ENCODE assay signal across 14 mouse cellular contexts in genomic region chr4:32242122-32242615, GRCm38 (mm10). TPM values are rescaled to one million over a fixed set of nuclear protein-coding genes. Genes with fewer than 3 reads are reported as not detected.
DNase-seq lines count a peak whose midpoint lies in the region; ATAC-seq lines count a peak whose summit lies in the region.
"Had no signal": no experiment of that assay in that cellular context is flagged by ENCODE, and none has a peak within 500 bp of the region (broad histone marks: within the 10 kb centered on the region; RNA-seq: fewer than 3 reads in every experiment).

No protein-coding gene starts in this region.

- no peaks in the 10 kb centered on the region for H3K9me3 ChIP-seq in hindbrain, embryonic 12.5 days (replicated peaks)
- H3K9me3 ChIP-seq in midbrain, embryonic 12.5 days, result no peaks in the 10 kb centered on the region
- H3K9me3 ChIP-seq: heart, embryonic 12.5 days had no signal

- no peak for ATAC-seq in hindbrain, embryonic 12.5 days (ENCODE audit: low FRiP score)
- ATAC-seq in midbrain, embryonic 12.5 days (ENCODE audit: low FRiP score, low read depth), result no peak
- ATAC-seq: CD4-positive, CD25-positive, alpha-beta regulatory T cell, adult 4 months; inflammation-experienced regulatory T-cells, adult 6 months; lung, postnatal 0 days had no signal

- H3K27ac ChIP-seq in hindbrain, embryonic 12.5 days, result peak overlapping the region; percentile 80
- H3K27ac ChIP-seq in midbrain, embryonic 12.5 days (replicated peaks), result peak overlapping the region; percentile 31

- no peaks in the 10 kb centered on the region for H3K36me3 ChIP-seq in hindbrain, embryonic 12.5 days
- H3K36me3 ChIP-seq in midbrain, embryonic 12.5 days, result no peaks in the 10 kb centered on the region
- H3K36me3 ChIP-seq: heart, embryonic 12.5 days had no signal

- peak; percentile 38 for DNase-seq in retina, postnatal 1 day
- no peak for DNase-seq in retina, embryonic 14.5 days (ENCODE audit: low spot score)
- DNase-seq in kidney, postnatal 4 days, result no peak
- DNase-seq in adrenal gland, postnatal 10 days, result no peak
- no peak for DNase-seq in liver
- DNase-seq: gastrocnemius, postnatal 10 days; thymus, postnatal 36 days had no signal

- H3K9ac ChIP-seq in hindbrain, embryonic 12.5 days, result peak overlapping the region; percentile 36
- peak overlapping the region; percentile 35 for H3K9ac ChIP-seq in midbrain, embryonic 12.5 days (replicated peaks)
- H3K9ac ChIP-seq: heart, embryonic 12.5 days had no signal

- whole genome bisulfite sequencing in hindbrain, embryonic 12.5 days, result 33% methylated on average over 6 of the region's 6 CpGs
- 34% methylated on average over 6 of the region's 6 CpGs for WGBS in midbrain, embryonic 12.5 days

- no peaks in the 10 kb centered on the region for H3K27me3 ChIP-seq in hindbrain, embryonic 12.5 days
- peaks cover 10% of the 10 kb centered on the region; the same call in 1 of the 2 replicates for H3K27me3 ChIP-seq in midbrain, embryonic 12.5 days
- H3K27me3 ChIP-seq: heart, embryonic 12.5 days had no signal

- peaks cover 64% of the 10 kb centered on the region for H3K4me1 ChIP-seq in hindbrain, embryonic 12.5 days
- peaks cover 62% of the 10 kb centered on the region for H3K4me1 ChIP-seq in midbrain, embryonic 12.5 days

- peak overlapping the region; percentile 82 for H3K4me2 ChIP-seq in hindbrain, embryonic 12.5 days (replicated peaks)
- H3K4me2 ChIP-seq in midbrain, embryonic 12.5 days (replicated peaks), result peak overlapping the region; percentile 86

- peak overlapping the region; percentile 13; the same call in 1 of the 2 replicates for H3K4me3 ChIP-seq in hindbrain, embryonic 12.5 days
- peak overlapping the region; percentile 9; the same call in 1 of the 2 replicates for H3K4me3 ChIP-seq in midbrain, embryonic 12.5 days
- H3K4me3 ChIP-seq: erythroblast, embryonic 14.5 days; heart, embryonic 12.5 days had no signal

RNA-seq across cellular contexts. Expression of gene Bach2, which starts 3.6 kb away (rescaled TPM):
- 25.4 and 27.3 TPM in 2 replicates for polyA plus RNA-seq in hindbrain, embryonic 12.5 days (2016; fragmentation: Nextera tagmentation; extraction: Ambion mirVana)
- 17.8 and 18.8 TPM in 2 replicates for polyA plus RNA-seq in midbrain, embryonic 12.5 days (2016; fragmentation: Nextera tagmentation; extraction: Ambion mirVana)
- total RNA-seq in adrenal gland, postnatal 10 days (2021), result 10 to 100 TPM in 1 of 2 experiments, 1 to 10 TPM in 1; 9.4 to 16.0 TPM
